Mouse (Mus musculus): ENCODE measurements around the gene Fabp3. TPM values are rescaled to one million over a fixed set of nuclear protein-coding genes. Genes with fewer than 3 reads are reported as not detected.

The Fabp3 gene
- polyA plus RNA-seq, 1 experiment = 44.6 TPM

DNA sequence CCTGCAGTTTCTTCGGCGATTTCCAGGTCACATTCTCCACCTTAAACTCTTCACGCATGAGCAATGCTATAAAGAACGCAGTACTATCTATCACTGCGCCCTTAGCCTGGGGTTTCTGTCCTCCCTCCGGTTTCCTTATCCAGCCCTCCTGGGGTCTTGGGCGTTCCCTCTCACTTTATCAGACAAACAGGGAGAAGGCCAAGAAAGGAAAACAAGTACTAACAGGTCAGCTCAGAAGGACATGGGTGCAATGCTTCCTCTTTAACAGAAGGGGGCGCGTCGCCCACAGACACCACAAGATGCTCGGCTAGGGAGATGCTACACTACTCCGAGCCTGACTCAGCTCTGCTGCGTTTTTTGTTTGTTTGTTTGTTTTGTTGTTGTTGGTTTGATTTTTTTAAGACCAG is 11.3 kb upstream of the Fabp3 start:
- peak overlapping the region; percentile 7 for H3K4me3 ChIP-seq (replicated peaks; ENCODE audit: control insufficient read depth, low read depth, low read length)
- H3K4me1 ChIP-seq (ENCODE audit: control insufficient read depth, insufficient read depth, low read length) = no peaks in the 10 kb centered on the region
- H3K27ac ChIP-seq (ENCODE audit: control insufficient read depth, insufficient read depth, low read depth, low read length, poor library complexity) = peak overlapping the region; percentile 89
- WGBS = 23% methylated on average over 13 of the region's 13 CpGs
- TF ChIP-seq CTCF (IDR thresholded peaks at IDR 0.05; ENCODE audit: control insufficient read depth, insufficient read depth, low read length) = peak; percentile 90
- TF ChIP-seq POLR2A (IDR thresholded peaks at IDR 0.05; ENCODE audit: borderline replicate concordance, control insufficient read depth, low read depth, low read length) = no peak

DNA sequence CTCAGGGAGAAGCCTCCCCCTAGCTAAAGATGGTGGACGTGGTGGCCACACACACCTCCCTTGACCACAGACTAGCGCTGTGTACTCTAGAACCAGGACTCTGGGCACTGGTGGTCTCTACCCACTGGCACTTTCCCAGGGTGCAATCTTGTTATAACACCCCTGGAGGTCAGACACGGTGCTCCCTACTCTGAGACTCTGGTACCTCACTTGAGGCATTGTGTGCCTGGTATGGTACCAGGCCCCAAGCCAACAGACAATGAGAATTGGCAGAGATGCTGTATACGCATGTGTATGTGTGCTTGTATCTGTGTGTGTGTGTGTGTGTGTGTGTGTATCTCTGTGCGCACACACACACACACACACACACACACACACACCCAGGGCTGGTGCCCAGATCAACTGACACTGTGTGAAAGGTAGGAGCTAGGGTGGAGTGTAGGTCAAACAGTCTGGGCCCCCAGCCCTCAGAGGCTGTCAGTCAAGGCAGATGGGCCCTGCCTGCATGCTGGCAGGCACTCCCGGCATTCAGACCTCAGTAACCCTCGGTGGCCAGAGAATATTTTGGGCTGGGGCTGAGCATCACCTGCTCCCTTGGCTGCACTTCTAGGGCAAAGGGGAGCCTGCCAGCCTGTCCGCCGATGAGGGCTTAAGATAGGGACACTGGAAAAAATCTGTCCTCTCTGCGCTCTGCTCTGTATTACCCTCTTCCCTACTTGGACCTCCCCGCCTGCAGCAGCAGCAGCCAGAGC is 9.3 kb upstream of the Fabp3 start:
- no peak overlapping the region for H3K4me3 ChIP-seq (replicated peaks; ENCODE audit: control insufficient read depth, low read depth, low read length)
- WGBS = 76% methylated on average over 11 of the region's 11 CpGs
- H3K4me1 ChIP-seq (ENCODE audit: control insufficient read depth, insufficient read depth, low read length) = no peaks in the 10 kb centered on the region
- TF ChIP-seq CTCF (IDR thresholded peaks at IDR 0.05; ENCODE audit: control insufficient read depth, insufficient read depth, low read length) = no peak
- no peak for TF ChIP-seq POLR2A (IDR thresholded peaks at IDR 0.05; ENCODE audit: borderline replicate concordance, control insufficient read depth, low read depth, low read length)
- no peak overlapping the region for H3K27ac ChIP-seq (ENCODE audit: control insufficient read depth, insufficient read depth, low read depth, low read length, poor library complexity)

DNA sequence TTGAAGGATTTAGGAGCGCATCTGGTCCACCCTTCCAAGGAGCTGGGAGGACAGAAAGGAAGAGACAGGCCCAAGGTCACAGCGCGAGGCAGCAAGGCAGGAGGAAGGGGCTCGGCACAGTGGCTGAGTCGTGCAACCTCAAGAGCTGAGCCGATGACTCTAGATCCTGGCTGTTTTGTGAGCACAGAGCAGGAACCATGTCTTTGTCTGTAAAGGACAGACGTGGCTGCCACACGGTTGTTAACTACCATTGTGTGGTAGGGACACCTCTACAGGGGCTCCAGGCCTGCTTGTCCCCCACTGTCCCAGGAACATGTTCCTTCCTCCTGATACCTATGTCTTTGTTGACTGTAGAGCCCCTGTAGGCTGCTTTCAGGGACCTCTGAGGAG is 8.8 kb upstream of the Fabp3 start:
- H3K4me3 ChIP-seq (replicated peaks; ENCODE audit: control insufficient read depth, low read depth, low read length) = no peak overlapping the region
- no peaks in the 10 kb centered on the region for H3K4me1 ChIP-seq (ENCODE audit: control insufficient read depth, insufficient read depth, low read length)
- WGBS = 86% methylated on average over 8 of the region's 8 CpGs
- H3K27ac ChIP-seq (ENCODE audit: control insufficient read depth, insufficient read depth, low read depth, low read length, poor library complexity) = no peak overlapping the region
- TF ChIP-seq CTCF (IDR thresholded peaks at IDR 0.05; ENCODE audit: control insufficient read depth, insufficient read depth, low read length) (no peak), POLR2A (IDR thresholded peaks at IDR 0.05; ENCODE audit: borderline replicate concordance, control insufficient read depth, low read depth, low read length) (no peak)

DNA sequence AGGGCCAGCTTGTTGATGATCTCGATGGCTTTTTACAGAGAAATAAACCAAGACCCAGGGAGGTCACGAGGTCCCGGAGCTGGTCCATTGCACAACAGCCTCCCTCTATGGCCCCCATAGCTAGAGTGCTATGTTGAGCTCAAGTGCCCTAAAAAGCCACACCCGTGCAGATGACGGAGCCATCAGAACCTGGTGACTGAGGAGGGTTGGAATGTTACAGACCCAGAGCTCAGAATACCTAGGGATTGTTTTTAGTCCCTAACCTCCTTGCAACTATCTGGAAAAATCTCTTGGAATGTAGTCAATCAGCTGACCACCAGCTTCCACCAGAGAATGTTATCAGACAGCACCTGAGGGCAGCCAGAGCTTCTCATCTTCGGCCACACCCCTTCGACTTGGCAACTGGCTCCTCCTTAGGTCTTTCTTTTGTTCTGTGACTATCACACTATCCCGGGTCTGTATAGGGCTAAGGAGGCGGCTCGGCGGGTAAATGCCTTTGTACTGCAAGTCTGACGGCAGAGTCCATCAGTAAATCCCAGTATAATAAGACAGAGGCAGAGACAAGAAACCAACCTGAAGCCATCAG is 6.0 kb upstream of the Fabp3 start:
- Histone ChIP-seq H3K4me1 (ENCODE audit: control insufficient read depth, insufficient read depth, low read length) (no peaks in the 10 kb centered on the region), H3K4me3 (replicated peaks; ENCODE audit: control insufficient read depth, low read depth, low read length) (no peak overlapping the region), H3K27ac (ENCODE audit: control insufficient read depth, insufficient read depth, low read depth, low read length, poor library complexity) (no peak overlapping the region)
- 55% methylated on average over 12 of the region's 12 CpGs for WGBS
- TF ChIP-seq POLR2A (IDR thresholded peaks at IDR 0.05; ENCODE audit: borderline replicate concordance, control insufficient read depth, low read depth, low read length) (no peak), CTCF (IDR thresholded peaks at IDR 0.05; ENCODE audit: control insufficient read depth, insufficient read depth, low read length) (no peak)

DNA sequence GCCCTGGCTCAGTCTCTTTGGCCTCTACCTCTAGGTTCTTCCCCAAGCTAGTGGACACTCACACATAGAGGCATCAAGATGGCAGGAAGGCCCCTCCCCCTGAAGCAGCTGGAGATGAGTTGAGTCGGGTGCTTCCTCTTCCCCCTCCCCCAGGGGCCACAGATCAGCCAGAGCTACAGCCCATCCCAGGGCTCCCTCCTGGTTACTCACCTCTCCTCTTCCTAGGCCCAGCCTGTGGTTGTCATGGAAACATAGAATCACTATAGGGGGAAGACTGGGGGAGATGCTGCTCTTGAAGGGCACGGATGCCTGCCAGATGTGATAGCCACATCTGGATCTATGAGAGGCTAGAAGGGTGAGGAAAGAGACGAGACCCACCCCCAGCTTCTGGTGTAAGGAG is 3.6 kb upstream of the Fabp3 start:
- WGBS = 42% methylated on average over 3 of the region's 3 CpGs
- H3K4me3 ChIP-seq (replicated peaks; ENCODE audit: control insufficient read depth, low read depth, low read length) = no peak overlapping the region

DNA sequence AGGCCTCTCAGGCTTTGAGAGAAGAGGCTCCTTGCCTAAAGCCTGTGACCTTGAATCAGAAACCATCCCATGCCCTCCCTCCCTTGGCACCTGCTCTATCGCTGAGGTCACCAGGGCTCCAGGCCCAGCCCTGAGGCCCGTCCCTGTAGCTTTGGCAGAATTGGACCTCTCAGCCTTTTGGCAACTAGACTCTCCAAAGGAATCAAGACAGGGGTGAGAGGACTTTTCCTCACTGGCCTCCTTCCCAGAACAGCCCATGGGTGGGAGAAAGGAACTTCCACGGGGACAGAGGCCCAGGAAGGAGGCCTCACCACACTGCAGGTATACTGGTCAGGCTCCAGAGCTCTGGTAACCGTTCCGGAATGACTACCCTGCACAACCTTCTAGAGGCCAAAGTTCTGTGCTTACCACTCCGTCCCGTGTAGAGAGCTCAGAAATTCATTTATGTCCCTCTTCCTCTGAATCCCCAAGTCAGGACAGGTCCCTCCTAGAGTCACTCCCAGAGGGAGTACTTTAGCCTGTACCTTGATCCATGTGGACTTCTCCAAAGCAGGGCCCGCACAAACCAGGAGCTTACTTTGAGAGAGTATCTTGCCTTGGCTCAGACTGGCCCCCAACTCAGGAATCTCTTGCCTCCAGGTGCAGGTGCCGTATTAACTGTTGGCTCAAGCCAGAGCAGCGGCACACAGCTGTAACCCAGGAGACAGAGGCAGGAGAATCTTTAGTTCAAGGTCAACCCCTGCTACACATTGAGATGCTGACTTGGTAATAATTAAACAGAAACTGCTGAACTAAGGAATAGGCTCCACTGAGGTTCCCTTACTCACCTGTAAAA is 1.4 kb upstream of the Fabp3 start:
- 78% methylated on average over 10 of the region's 10 CpGs for WGBS
- H3K4me3 ChIP-seq (replicated peaks; ENCODE audit: control insufficient read depth, low read depth, low read length) = no peak overlapping the region
- TF ChIP-seq POLR2A (IDR thresholded peaks at IDR 0.05; ENCODE audit: borderline replicate concordance, control insufficient read depth, low read depth, low read length) (no peak), CTCF (IDR thresholded peaks at IDR 0.05; ENCODE audit: control insufficient read depth, insufficient read depth, low read length) (no peak)

More for the DNA sequence above, 3.6 kb upstream of the Fabp3 start:
- TF ChIP-seq POLR2A (IDR thresholded peaks at IDR 0.05; ENCODE audit: borderline replicate concordance, control insufficient read depth, low read depth, low read length) = no peak
- TF ChIP-seq CTCF (IDR thresholded peaks at IDR 0.05; ENCODE audit: control insufficient read depth, insufficient read depth, low read length) = no peak
- Histone ChIP-seq H3K27ac (ENCODE audit: control insufficient read depth, insufficient read depth, low read depth, low read length, poor library complexity) (no peak overlapping the region), H3K4me1 (ENCODE audit: control insufficient read depth, insufficient read depth, low read length) (no peaks in the 10 kb centered on the region)

DNA sequence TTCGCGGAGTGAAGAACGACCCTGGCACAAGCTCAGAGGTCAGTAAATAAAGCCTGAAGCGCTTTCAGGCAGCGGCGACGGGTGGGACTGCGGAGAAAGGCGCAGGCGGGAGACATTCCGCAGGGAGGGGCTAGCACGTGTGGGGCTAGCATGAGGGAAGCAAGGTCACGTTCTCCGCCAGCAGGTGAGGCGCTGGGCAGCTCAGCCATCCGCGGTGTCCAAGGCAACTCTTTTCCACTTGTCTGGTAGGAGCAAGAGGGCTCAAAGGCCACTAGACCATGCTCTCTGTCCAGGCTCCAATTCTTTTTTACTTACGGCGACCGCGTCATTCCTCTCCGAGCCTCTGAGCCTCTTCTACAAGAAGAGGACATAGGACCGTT is 554 bp upstream of the Fabp3 start:
- TF ChIP-seq POLR2A (IDR thresholded peaks at IDR 0.05; ENCODE audit: borderline replicate concordance, control insufficient read depth, low read depth, low read length) (no peak), CTCF (IDR thresholded peaks at IDR 0.05; ENCODE audit: control insufficient read depth, insufficient read depth, low read length) (no peak)
- 1% methylated on average over 23 of the region's 23 CpGs for WGBS

More for the DNA sequence above, 1.4 kb upstream of the Fabp3 start:
- Histone ChIP-seq H3K4me1 (ENCODE audit: control insufficient read depth, insufficient read depth, low read length) (no peaks in the 10 kb centered on the region), H3K27ac (ENCODE audit: control insufficient read depth, insufficient read depth, low read depth, low read length, poor library complexity) (no peak overlapping the region)

DNA sequence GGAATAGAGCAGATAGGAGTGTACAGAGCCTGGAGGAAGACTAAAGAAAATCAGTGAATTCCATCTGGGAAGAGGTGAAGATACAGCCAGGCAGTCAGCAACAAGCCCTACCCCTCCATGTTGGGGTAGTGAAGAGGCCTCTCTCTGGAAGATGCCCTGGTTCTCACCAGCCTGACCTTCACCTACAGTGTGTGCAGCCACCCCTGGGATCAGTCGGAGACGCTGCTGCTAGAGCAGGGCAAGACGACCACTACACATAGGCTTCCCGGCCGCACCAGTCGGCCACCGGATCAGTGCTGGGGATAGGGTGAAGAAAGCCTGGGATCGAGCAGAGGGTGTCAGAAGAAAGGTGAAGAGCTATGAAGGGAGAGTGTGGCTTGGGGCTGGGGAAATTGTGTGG is 859 bp downstream of the Fabp3 start:
- no peak overlapping the region for H3K4me3 ChIP-seq (replicated peaks; ENCODE audit: control insufficient read depth, low read depth, low read length)
- TF ChIP-seq POLR2A (IDR thresholded peaks at IDR 0.05; ENCODE audit: borderline replicate concordance, control insufficient read depth, low read depth, low read length) (no peak), CTCF (IDR thresholded peaks at IDR 0.05; ENCODE audit: control insufficient read depth, insufficient read depth, low read length) (no peak)
- H3K27ac ChIP-seq (ENCODE audit: control insufficient read depth, insufficient read depth, low read depth, low read length, poor library complexity) = no peak overlapping the region
- no peaks in the 10 kb centered on the region for H3K4me1 ChIP-seq (ENCODE audit: control insufficient read depth, insufficient read depth, low read length)
- 58% methylated on average over 8 of the region's 8 CpGs for WGBS

More for the DNA sequence above, 554 bp upstream of the Fabp3 start:
- Histone ChIP-seq H3K4me3 (replicated peaks; ENCODE audit: control insufficient read depth, low read depth, low read length) (no peak overlapping the region), H3K27ac (ENCODE audit: control insufficient read depth, insufficient read depth, low read depth, low read length, poor library complexity) (no peak overlapping the region), H3K4me1 (ENCODE audit: control insufficient read depth, insufficient read depth, low read length) (no peaks in the 10 kb centered on the region)
